Mouse (Mus musculus): ENCODE measurements around the gene Gsto2. TPM values are rescaled to one million over a fixed set of nuclear protein-coding genes. Genes with fewer than 3 reads are reported as not detected.

Gsto2 gene
- polyA plus RNA-seq, 1 experiment from 2014 or later, result 1.2 TPM

GRCm38 (mm10) chr19:47934146-47934545 lies 68.8 kb downstream of the Gsto2 start:
- Histone ChIP-seq H3K36me3 (no peaks in the 10 kb centered on the region), H3K4me2 (replicated peaks) (no peak overlapping the region), H3K9ac (replicated peaks) (no peak overlapping the region), H3K4me3 (replicated peaks) (no peak overlapping the region), H3K27ac (no peak overlapping the region), H3K27me3 (peaks cover 4% of the 10 kb centered on the region; the same call in 1 of the 2 replicates), H3K4me1 (replicated peaks) (peaks cover 17% of the 10 kb centered on the region), H3K9me3 (no peaks in the 10 kb centered on the region)
- WGBS, result 93% methylated on average over 8 of the region's 8 CpGs
- ATAC-seq, result no peak

- peaks cover 4% of the 10 kb centered on the region; the same call in 1 of the 2 replicates for H3K27me3 ChIP-seq
- no peaks in the 10 kb centered on the region for H3K9me3 ChIP-seq
- no peak overlapping the region for H3K4me2 ChIP-seq (replicated peaks)
- 64% methylated on average over 16 of the region's 16 CpGs for WGBS
- ATAC-seq, result no peak
- no peak overlapping the region for H3K9ac ChIP-seq (replicated peaks)
- no peaks in the 10 kb centered on the region for H3K36me3 ChIP-seq
- no peak overlapping the region for H3K4me3 ChIP-seq (replicated peaks)
- H3K27ac ChIP-seq, result no peak overlapping the region
- H3K4me1 ChIP-seq (replicated peaks), result peaks cover 17% of the 10 kb centered on the region
Observed at GRCm38 (mm10) chr19:47934636-47935238, 69.4 kb downstream of the Gsto2 start.

DNA sequence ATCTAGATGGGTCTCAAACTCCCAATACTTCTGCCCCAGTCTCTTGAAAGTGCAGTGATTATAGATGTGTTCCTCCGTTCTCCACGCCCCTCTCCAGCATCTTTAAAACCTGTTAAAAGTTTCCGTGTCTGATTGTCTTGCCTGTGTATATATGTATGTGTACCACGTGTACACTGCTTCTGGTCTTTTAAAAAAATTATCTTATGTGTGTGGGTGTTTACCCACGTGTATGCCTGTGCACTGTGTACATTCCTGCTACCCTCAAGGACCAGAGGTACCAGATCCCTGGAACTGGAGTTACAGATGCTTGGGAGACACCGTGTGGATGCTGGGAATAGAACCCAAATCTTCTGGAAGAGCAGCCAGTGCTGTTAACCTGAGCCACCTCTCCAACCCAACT lies 70.2 kb downstream of the Gsto2 start:
- Histone ChIP-seq H3K4me1 (replicated peaks) (peaks cover 17% of the 10 kb centered on the region), H3K9ac (replicated peaks) (no peak overlapping the region), H3K9me3 (no peaks in the 10 kb centered on the region), H3K4me2 (replicated peaks) (no peak overlapping the region), H3K36me3 (no peaks in the 10 kb centered on the region), H3K4me3 (replicated peaks) (no peak overlapping the region), H3K27me3 (peaks cover 12% of the 10 kb centered on the region; the same call in 1 of the 2 replicates), H3K27ac (no peak overlapping the region)
- WGBS, result 90% methylated on average over 6 of the region's 6 CpGs
- no peak for ATAC-seq

Small RNA genes lying within 50 kb of the gene (microRNA-seq; reads per million reads assigned to microRNA genes)
- not detected for gene Gm22240

Other genes with a start within 250 kb of the Gsto2 start
- 0.12 and 0.13 TPM in 2 replicates for gene Col17a1, start 173.4 kb upstream of the Gsto2 start, polyA plus RNA-seq (2015; fragmentation: Nextera tagmentation; extraction: Ambion mirVana)
- gene Sfr1, start 133.9 kb upstream of the Gsto2 start, polyA plus RNA-seq (2015; fragmentation: Nextera tagmentation; extraction: Ambion mirVana), result 185 and 189 TPM in 2 replicates
- 89.1 and 98.3 TPM in 2 replicates for gene Gsto1, start 10.6 kb upstream of the Gsto2 start, polyA plus RNA-seq (2015; fragmentation: Nextera tagmentation; extraction: Ambion mirVana)
- 0.24 and 0.36 TPM in 2 replicates for gene Cfap43, start 53.8 kb downstream of the Gsto2 start, polyA plus RNA-seq (2015; fragmentation: Nextera tagmentation; extraction: Ambion mirVana)
- gene Itprip, start 53.8 kb downstream of the Gsto2 start, polyA plus RNA-seq (2015; fragmentation: Nextera tagmentation; extraction: Ambion mirVana), result 8.5 and 9.2 TPM in 2 replicates
- gene Cfap58, start 72.1 kb downstream of the Gsto2 start, polyA plus RNA-seq (2015; fragmentation: Nextera tagmentation; extraction: Ambion mirVana), result 0.32 and 0.48 TPM in 2 replicates

Data from midbrain, embryonic 13.5 days (tissue).